Mouse (Mus musculus) liver, embryonic 13.5 days (tissue): ENCODE data around the gene Cep131. TPM values are rescaled to one million over a fixed set of nuclear protein-coding genes. Genes with fewer than 3 reads are reported as not detected.
A peak's percentile ranks its signal among the peaks of the same experiment; 100 is the strongest.

Experiments
- ATAC-seq: fragments of 200-750 bp; cut with Nextera tagmentation; 2 replicates; pipeline ENCODE4 v1.8.0; 2017; ENCODE audit warnings: low read depth, mild to moderate bottlenecking, moderate number of reproducible peaks, moderate library complexity
- DNase-seq: peaks from one replicate; pipeline ENCODE4 v3.0.0; 2022
- H3K27ac ChIP-seq: fragments of 300-500 bp; sonication (generic); 2 replicates; pipeline ENCODE4 v1.5.1; 2015; ENCODE audit warnings: moderate library complexity, mild to moderate bottlenecking, inconsistent platforms
- H3K27me3 ChIP-seq: fragments of 300-500 bp; sonication (generic); 2 replicates; pipeline ENCODE4 v1.6.1; 2015; ENCODE audit warnings: mild to moderate bottlenecking, inconsistent platforms
- H3K36me3 ChIP-seq: fragments of 300-500 bp; sonication (generic); 2 replicates; pipeline ENCODE4 v1.6.1; 2015; ENCODE audit warnings: mild to moderate bottlenecking, inconsistent platforms
- H3K4me1 ChIP-seq: fragments of 300-500 bp; sonication (generic); replicated peaks from 2 replicates; pipeline ENCODE4 v1.6.1; 2015; ENCODE audit warnings: inconsistent platforms
- H3K4me2 ChIP-seq: fragments of 300-500 bp; sonication (generic); 2 replicates; pipeline ENCODE4 v1.6.1; 2015; ENCODE audit warnings: inconsistent platforms, mild to moderate bottlenecking, moderate library complexity
- H3K4me3 ChIP-seq: fragments of 300-500 bp; sonication (generic); replicated peaks from 2 replicates; pipeline ENCODE4 v1.5.1; 2015; ENCODE audit warnings: mild to moderate bottlenecking, inconsistent platforms
- H3K9ac ChIP-seq: fragments of 300-500 bp; sonication (generic); 2 replicates; pipeline ENCODE4 v1.6.1; 2015; ENCODE audit warnings: mild to moderate bottlenecking, inconsistent platforms
- H3K9me3 ChIP-seq: fragments of 300-500 bp; sonication (generic); replicated peaks from 2 replicates; pipeline ENCODE4 v1.6.1; 2016; ENCODE audit warnings: inconsistent platforms
- WGBS: fragments of 180-500 bp; shearing (Covaris S2); methylation state at CpG from one replicate; pipeline ENCODE4 v1.1.7; 2015; ENCODE audit not compliant: insufficient replicate concordance; 5-methylcytosine and 5-hydroxymethylcytosine counted together
- polyA plus RNA-seq: library from polyadenylated mRNA; unstranded; fragments of >200 nt; fragmentation: Nextera tagmentation; extraction: Ambion mirVana; gene quantifications from 2 replicates; pipeline ENCODE4 v1.2.1, GENCODE M21; 2015

Gene Cep131
- polyA plus RNA-seq, 1 experiment from 2014 or later: 4.8 TPM

GRCm38 (mm10) chr11:120092817-120093591 lies 6.4 kb upstream of the Cep131 start:
- no peak overlapping the region for H3K27ac ChIP-seq
- H3K4me1 ChIP-seq: peaks cover 21% of the 10 kb centered on the region
- no peak for DNase-seq
- WGBS: 79% methylated on average over 23 of the region's 23 CpGs
- peaks cover 63% of the 10 kb centered on the region for H3K36me3 ChIP-seq
- no peak overlapping the region for H3K4me3 ChIP-seq
- H3K27me3 ChIP-seq: no peaks in the 10 kb centered on the region
- no peak overlapping the region for H3K9ac ChIP-seq
- peak; percentile 21; the same call in 1 of the 2 replicates for ATAC-seq
- H3K4me2 ChIP-seq: no peak overlapping the region
- H3K9me3 ChIP-seq: no peaks in the 10 kb centered on the region

GRCm38 (mm10) chr11:120090661-120091060 lies 4.0 kb upstream of the Cep131 start:
- Histone ChIP-seq H3K9me3 (no peaks in the 10 kb centered on the region), H3K4me1 (peaks cover 23% of the 10 kb centered on the region), H3K36me3 (peaks cover 54% of the 10 kb centered on the region), H3K27ac (no peak overlapping the region), H3K27me3 (no peaks in the 10 kb centered on the region), H3K9ac (no peak overlapping the region), H3K4me3 (no peak overlapping the region), H3K4me2 (no peak overlapping the region)
- no peak for DNase-seq
- 91% methylated on average over 4 of the region's 4 CpGs for WGBS
- no peak for ATAC-seq

- Histone ChIP-seq H3K4me1 (peaks cover 30% of the 10 kb centered on the region), H3K4me3 (peak overlapping the region; percentile 87), H3K27ac (peak overlapping the region; percentile 76), H3K9ac (peak overlapping the region; percentile 94), H3K4me2 (peak overlapping the region; percentile 99), H3K27me3 (no peaks in the 10 kb centered on the region), H3K9me3 (no peaks in the 10 kb centered on the region), H3K36me3 (peaks cover 12% of the 10 kb centered on the region)
- ATAC-seq: peak; percentile 40
- peak; percentile 29 for DNase-seq
- 2% methylated on average over 25 of the region's 25 CpGs for WGBS
Measured at GRCm38 (mm10) chr11:120085891-120086627, 568 bp downstream of the Cep131 start.

GRCm38 (mm10) chr11:120080282-120080681 lies 6.3 kb downstream of the Cep131 start:
- no peak for DNase-seq
- ATAC-seq: no peak
- Histone ChIP-seq H3K36me3 (peaks cover 20% of the 10 kb centered on the region), H3K27ac (no peak overlapping the region), H3K9ac (no peak overlapping the region), H3K9me3 (no peaks in the 10 kb centered on the region), H3K4me1 (peaks cover 3% of the 10 kb centered on the region; the same call in 1 of the 2 replicates), H3K4me3 (no peak overlapping the region), H3K27me3 (no peaks in the 10 kb centered on the region), H3K4me2 (no peak overlapping the region)
- WGBS: 80% methylated on average over 6 of the region's 6 CpGs

- H3K36me3 ChIP-seq: peaks cover 28% of the 10 kb centered on the region
- no peaks in the 10 kb centered on the region for H3K27me3 ChIP-seq
- no peak overlapping the region for H3K4me3 ChIP-seq
- 49% methylated on average over 3 of the region's 3 CpGs for WGBS
- DNase-seq (no peak), ATAC-seq (no peak)
- H3K27ac ChIP-seq: no peak overlapping the region
- H3K4me2 ChIP-seq: no peak overlapping the region
- H3K9me3 ChIP-seq: no peaks in the 10 kb centered on the region
- no peak overlapping the region for H3K9ac ChIP-seq
- H3K4me1 ChIP-seq: no peaks in the 10 kb centered on the region
Measured at GRCm38 (mm10) chr11:120076191-120076590, 10.4 kb downstream of the Cep131 start.

GRCm38 (mm10) chr11:120072986-120073647 lies 13.5 kb downstream of the Cep131 start:
- ATAC-seq (no peak), DNase-seq (no peak)
- Histone ChIP-seq H3K9ac (no peak overlapping the region), H3K27ac (no peak overlapping the region), H3K27me3 (no peaks in the 10 kb centered on the region), H3K4me2 (no peak overlapping the region), H3K36me3 (peaks cover 25% of the 10 kb centered on the region), H3K4me3 (no peak overlapping the region), H3K9me3 (no peaks in the 10 kb centered on the region), H3K4me1 (no peaks in the 10 kb centered on the region)
- 82% methylated on average over 9 of the region's 9 CpGs for WGBS

GRCm38 (mm10) chr11:120071731-120072320 lies 14.8 kb downstream of the Cep131 start:
- Histone ChIP-seq H3K36me3 (peaks cover 25% of the 10 kb centered on the region), H3K4me3 (no peak overlapping the region), H3K27me3 (no peaks in the 10 kb centered on the region), H3K9ac (no peak overlapping the region), H3K27ac (no peak overlapping the region), H3K9me3 (no peaks in the 10 kb centered on the region), H3K4me2 (no peak overlapping the region), H3K4me1 (no peaks in the 10 kb centered on the region)
- ATAC-seq: no peak
- WGBS: 68% methylated on average over 7 of the region's 7 CpGs
- DNase-seq: no peak

DNA sequence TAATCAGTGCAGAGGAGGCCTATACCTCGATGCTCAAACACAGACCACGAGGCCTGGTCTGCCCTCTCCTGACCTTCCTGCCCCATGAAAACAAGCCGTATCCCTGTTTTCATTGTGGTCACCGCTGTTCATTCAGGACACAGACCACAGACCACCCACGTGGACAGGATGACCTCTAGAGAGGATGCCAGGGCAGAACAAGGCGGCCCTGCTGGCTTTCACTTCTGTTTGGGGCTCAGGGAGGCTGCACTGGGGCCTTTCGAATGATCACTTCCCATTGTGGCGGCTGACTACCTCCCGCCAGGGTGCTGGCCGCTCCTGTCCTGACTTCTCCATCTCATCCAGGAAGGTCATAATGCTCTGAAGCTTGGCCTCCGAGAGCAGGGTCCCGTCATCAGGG lies 15.6 kb downstream of the Cep131 start:
- no peak overlapping the region for H3K9ac ChIP-seq
- DNase-seq (no peak), ATAC-seq (no peak)
- H3K4me2 ChIP-seq: no peak overlapping the region
- H3K27me3 ChIP-seq: no peaks in the 10 kb centered on the region
- WGBS: 65% methylated on average over 12 of the region's 12 CpGs
- H3K4me3 ChIP-seq: no peak overlapping the region
- H3K9me3 ChIP-seq: no peaks in the 10 kb centered on the region
- peaks cover 19% of the 10 kb centered on the region for H3K36me3 ChIP-seq
- H3K4me1 ChIP-seq: no peaks in the 10 kb centered on the region
- H3K27ac ChIP-seq: no peak overlapping the region

DNA sequence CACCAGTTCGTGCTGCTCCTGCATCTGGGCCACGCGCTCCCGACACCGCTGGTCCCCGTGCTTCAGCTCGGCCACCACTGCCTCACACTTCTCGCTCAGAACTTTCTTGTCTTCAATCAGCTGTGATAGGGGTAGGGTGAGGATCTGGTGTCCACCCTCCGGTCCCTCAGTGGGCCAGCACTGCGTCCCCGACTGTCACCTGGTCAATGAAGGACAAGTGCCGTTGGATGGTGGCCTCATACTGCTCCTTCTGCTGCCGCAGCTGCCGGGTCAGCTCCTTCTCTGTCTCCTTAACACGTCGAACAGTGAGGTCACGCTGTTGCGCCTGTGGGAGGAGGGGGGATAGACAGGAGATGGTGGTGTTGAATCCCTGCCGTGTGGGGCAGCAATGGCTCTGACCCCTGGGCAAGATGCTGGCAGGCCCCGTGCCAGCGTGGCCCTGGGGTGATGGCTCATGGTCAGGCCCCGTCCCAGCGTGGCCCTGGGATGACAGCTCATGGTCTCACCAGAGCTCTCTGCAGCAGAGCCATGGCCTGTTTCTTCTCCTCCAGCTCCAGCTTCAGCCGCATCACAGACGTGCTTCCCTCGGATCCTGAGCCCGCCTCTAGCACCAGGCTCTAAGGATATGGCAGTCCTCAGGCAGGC lies 16.2 kb downstream of the Cep131 start:
- H3K4me3 ChIP-seq: no peak overlapping the region
- no peaks in the 10 kb centered on the region for H3K27me3 ChIP-seq
- H3K9me3 ChIP-seq: no peaks in the 10 kb centered on the region
- ATAC-seq: no peak
- no peak overlapping the region for H3K9ac ChIP-seq
- no peak overlapping the region for H3K4me2 ChIP-seq
- H3K27ac ChIP-seq: no peak overlapping the region
- 84% methylated on average over 27 of the region's 27 CpGs for WGBS
- peaks cover 19% of the 10 kb centered on the region for H3K36me3 ChIP-seq
- H3K4me1 ChIP-seq: no peaks in the 10 kb centered on the region
- DNase-seq: no peak

- Histone ChIP-seq H3K4me1 (no peaks in the 10 kb centered on the region), H3K4me3 (no peak overlapping the region), H3K36me3 (peaks cover 19% of the 10 kb centered on the region), H3K27ac (no peak overlapping the region), H3K27me3 (no peaks in the 10 kb centered on the region), H3K9me3 (no peaks in the 10 kb centered on the region), H3K4me2 (no peak overlapping the region), H3K9ac (no peak overlapping the region)
- no peak for DNase-seq
- 67% methylated on average over 11 of the region's 11 CpGs for WGBS
- no peak for ATAC-seq
Measured at GRCm38 (mm10) chr11:120069261-120069660, 17.4 kb downstream of the Cep131 start.

- Histone ChIP-seq H3K4me2 (no peak overlapping the region), H3K9me3 (no peaks in the 10 kb centered on the region), H3K27ac (no peak overlapping the region), H3K4me1 (no peaks in the 10 kb centered on the region), H3K4me3 (no peak overlapping the region), H3K36me3 (peaks cover 19% of the 10 kb centered on the region), H3K27me3 (no peaks in the 10 kb centered on the region), H3K9ac (no peak overlapping the region)
- DNase-seq (no peak), ATAC-seq (no peak)
- 81% methylated on average over 17 of the region's 17 CpGs for WGBS
Measured at GRCm38 (mm10) chr11:120067834-120068233, 18.8 kb downstream of the Cep131 start.
